Mouse (Mus musculus) C2C12 (cell line): ENCODE results near the gene Dph1.

Source experiments
- CTCF ChIP-seq: IDR thresholded peaks from one replicate; pipeline ENCODE4 v1.5.1; 2011; ENCODE audit not compliant: control insufficient read depth, insufficient read depth, insufficient read length
- FOSL1 ChIP-seq: IDR thresholded peaks from one replicate; pipeline ENCODE4 v1.8.0; 2011; ENCODE audit warnings: mild to moderate bottlenecking, low read length; ENCODE audit not compliant: poor library complexity, insufficient read depth, severe bottlenecking
- MAX ChIP-seq: IDR thresholded peaks from one replicate; pipeline ENCODE4 v1.6.1; 2011; ENCODE audit warnings: mild to moderate bottlenecking, control low read depth
- MYOD1 ChIP-seq: IDR thresholded peaks from one replicate; pipeline ENCODE4 v1.6.1; 2011; ENCODE audit warnings: low read depth; ENCODE audit not compliant: control insufficient read depth, insufficient read length
- USF1 ChIP-seq: IDR thresholded peaks from one replicate; pipeline ENCODE4 v1.6.1; 2011; ENCODE audit warnings: low read depth, mild to moderate bottlenecking, control low read depth, moderate library complexity

GRCm38 (mm10) chr11:75133391-75133790 is 57.6 kb downstream of the Dph1 start:
- TF ChIP-seq MYOD1 (no peak), MAX (no peak), CTCF (no peak), USF1 (no peak), FOSL1 (no peak)
